Comparison of ENCODE assay signal across 9 mouse cellular contexts in the genomic region with DNA sequence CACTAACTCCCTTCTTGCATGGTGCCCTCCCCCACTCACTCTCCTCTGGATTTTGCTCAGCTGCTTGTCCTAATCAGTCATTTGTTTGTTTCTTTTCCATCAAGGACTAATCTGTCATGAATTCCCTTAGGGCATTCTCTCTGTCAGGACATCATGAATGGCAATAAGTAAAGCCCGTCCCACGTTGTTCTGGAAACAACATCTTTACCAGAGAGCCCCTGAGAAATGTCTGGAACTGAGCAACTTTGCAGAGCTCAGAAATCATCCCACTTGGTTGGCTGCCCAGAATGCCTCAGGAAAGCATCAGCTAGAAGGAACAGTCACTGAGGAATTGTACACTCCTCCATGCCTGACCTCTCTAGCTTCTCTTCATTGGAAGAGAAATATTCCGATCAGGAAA. TPM values are rescaled to one million over a fixed set of nuclear protein-coding genes. Genes with fewer than 3 reads are reported as not detected.
DNase-seq lines count a peak whose midpoint lies in the region; ATAC-seq and TF ChIP-seq lines count a peak whose summit lies in the region.
"Had no signal": no experiment of that assay in that cellular context is flagged by ENCODE, and none has a peak within 500 bp of the region (broad histone marks: within the 10 kb centered on the region; RNA-seq: fewer than 3 reads in every experiment).

No protein-coding gene starts in this region.

- no peaks in the 10 kb centered on the region for H3K9me3 ChIP-seq in limb, embryonic 14.5 days (ENCODE audit: control insufficient read depth, low read length)

- no peaks in the 10 kb centered on the region for H3K27me3 ChIP-seq in limb, embryonic 14.5 days (ENCODE audit: control insufficient read depth, insufficient read depth, low read length)

- TF ChIP-seq POLR2A in limb, embryonic 14.5 days (IDR thresholded peaks at IDR 0.05; ENCODE audit: borderline replicate concordance, extremely low read depth, insufficient read depth, insufficient read length), result no peak

- H3K4me3 ChIP-seq in limb, embryonic 14.5 days (replicated peaks; ENCODE audit: low read length), result no peak overlapping the region
- H3K4me3 ChIP-seq: myocyte had no signal

- H3K36me3 ChIP-seq in limb, embryonic 14.5 days (ENCODE audit: control insufficient read depth, insufficient read depth, low read length), result no peaks in the 10 kb centered on the region

- H3K27ac ChIP-seq in limb, embryonic 14.5 days (replicated peaks; ENCODE audit: low read depth, low read length), result 0 out of 2 replicates have a peak overlapping the region, but pooled peaks have one; percentile 38

- peaks cover 10% of the 10 kb centered on the region for H3K4me1 ChIP-seq in limb, embryonic 14.5 days (ENCODE audit: control insufficient read depth, insufficient read depth, low read length)

- DNase-seq in left cerebral cortex, adult 18-20 months (ENCODE audit: low spot score in 2 of 2), result peak; percentile 20 to 22
- DNase-seq in left cerebral cortex, adult 8-10 months (ENCODE audit: low spot score in 2 of 2), result no peak
- DNase-seq in embryo, embryonic 11 days, result peak; percentile 28
- DNase-seq in gastrocnemius, postnatal 4 days (ENCODE audit: low spot score in 2 of 2), result peak; percentile 25 to 74
- peak; percentile 82 for DNase-seq in limb, embryonic 14.5 days (ENCODE audit: low spot score)
- DNase-seq in urinary bladder, adult 18-20 months (ENCODE audit: low spot score in 2 of 2), result no peak

- ATAC-seq in limb, embryonic 14.5 days (ENCODE audit: low FRiP score, low read depth), result peak; percentile 76
- no peak for ATAC-seq in megakaryocyte progenitor cell, adult 5-6 weeks (replicated peaks; ENCODE audit: poor library complexity)
- no peak for ATAC-seq in granulocyte monocyte progenitor cell, adult 5-6 weeks (replicated peaks; ENCODE audit: poor library complexity, severe bottlenecking)

- WGBS in limb, embryonic 14.5 days, result 32% methylated on average over 3 of the region's 3 CpGs

- H3K9ac ChIP-seq in limb, embryonic 14.5 days (ENCODE audit: low read depth, low read length, severe bottlenecking), result no peak overlapping the region

- H3K4me2 ChIP-seq in limb, embryonic 14.5 days (replicated peaks; ENCODE audit: low read depth, low read length, severe bottlenecking), result no peak overlapping the region

RNA-seq across cellular contexts. Expression of gene Cers6, which starts 55.4 kb away (rescaled TPM):
- total RNA-seq in left cerebral cortex, adult 18-20 months (2021), result 10 to 100 TPM; 64.6 to 74.1 TPM
- total RNA-seq in left cerebral cortex, adult 8-10 months (2022), result 10 to 100 TPM; 54.7 to 63.1 (median 59.9) TPM
- total RNA-seq in gastrocnemius, postnatal 4 days (2021), result 10 to 100 TPM; 11.4 to 11.7 TPM
- 10.7 and 11.4 TPM in 2 replicates for polyA plus RNA-seq in limb, embryonic 14.5 days (2012; rRNA removed)
- 30.9 and 35.4 TPM in 2 replicates for polyA plus RNA-seq in limb, embryonic 14.5 days (2014; fragmentation: Nextera tagmentation; extraction: Ambion mirVana)
- 78.2 and 79.0 TPM in 2 replicates for total RNA-seq in megakaryocyte progenitor cell, adult 5-6 weeks (2015)
- total RNA-seq in megakaryocyte progenitor cell, adult 5-6 weeks (2017), result 28.8 and 36.5 TPM in 2 replicates
- total RNA-seq in granulocyte monocyte progenitor cell, adult 5-6 weeks (2014; fragmentation: Nextera tagmentation), result 88.6 and 93.7 TPM in 2 replicates
- 39.2 and 39.3 TPM in 2 replicates for total RNA-seq in granulocyte monocyte progenitor cell, adult 5-6 weeks (2017)

Comparison
In these comparisons a context has a peak if more than half of its experiments do, and no peak if none do; other contexts are left out.
1. DNase-seq: peak in left cerebral cortex, adult 18-20 months (2 of 2), embryo, embryonic 11 days (single experiment), gastrocnemius, postnatal 4 days (2 of 2) and limb, embryonic 14.5 days (single experiment); none in left cerebral cortex, adult 8-10 months (0 of 2) and urinary bladder, adult 18-20 months (0 of 2).